Mouse (Mus musculus) liver, postnatal 0 days (tissue): ENCODE data around the gene Agap1. TPM values are rescaled to one million over a fixed set of nuclear protein-coding genes. Genes with fewer than 3 reads are reported as not detected.

Experiments
- ATAC-seq: fragments of 200-750 bp; cut with Nextera tagmentation; 2 replicates; pipeline ENCODE4 v1.8.0; 2017; ENCODE audit warnings: mild to moderate bottlenecking, moderate library complexity
- DNase-seq: peaks from one replicate; pipeline ENCODE4 v3.0.0-alpha.2; 2016
- H3K27ac ChIP-seq: fragments of 300-500 bp; sonication (generic); 2 replicates; pipeline ENCODE4 v1.5.1; 2014; ENCODE audit warnings: antibody characterized with exemption, moderate library complexity, mild to moderate bottlenecking, low read depth
- H3K27me3 ChIP-seq: fragments of 300-500 bp; sonication (generic); 2 replicates; pipeline ENCODE4 v1.6.1; 2014; ENCODE audit warnings: low read length, control low read depth, mixed read lengths; ENCODE audit not compliant: insufficient read depth
- H3K36me3 ChIP-seq: fragments of 300-500 bp; sonication (generic); replicated peaks from 2 replicates; pipeline ENCODE4 v1.6.1; 2014; ENCODE audit warnings: mild to moderate bottlenecking, control low read depth, low read length, moderate library complexity, mixed read lengths; ENCODE audit not compliant: insufficient read depth
- H3K4me1 ChIP-seq: fragments of 300-500 bp; sonication (generic); 2 replicates; pipeline ENCODE4 v1.6.1; 2014; ENCODE audit warnings: antibody characterized with exemption, mild to moderate bottlenecking, control low read depth; ENCODE audit not compliant: insufficient read depth
- H3K4me2 ChIP-seq: fragments of 300-500 bp; sonication (generic); 2 replicates; pipeline ENCODE4 v1.6.1; 2014; ENCODE audit warnings: low read depth, mild to moderate bottlenecking, low read length, moderate library complexity, mixed read lengths
- H3K4me3 ChIP-seq: fragments of 300-500 bp; sonication (generic); 2 replicates; pipeline ENCODE4 v1.5.1; 2014; ENCODE audit warnings: low read depth, low read length
- H3K9ac ChIP-seq: fragments of 300-500 bp; sonication (generic); replicated peaks from 2 replicates; pipeline ENCODE4 v1.6.1; 2014; ENCODE audit warnings: mild to moderate bottlenecking, moderate library complexity
- H3K9me3 ChIP-seq: fragments of 300-500 bp; sonication (generic); 2 replicates; pipeline ENCODE4 v1.6.1; 2016; ENCODE audit warnings: mild to moderate bottlenecking, control low read depth, low read length, mixed read lengths
- CTCF ChIP-seq: sonication (generic); IDR thresholded peaks from 2 replicates; pipeline ENCODE4 v1.5.1; 2016; ENCODE audit warnings: antibody characterized with exemption, low read depth
- EP300 ChIP-seq: IDR thresholded peaks from 2 replicates; pipeline ENCODE4 v1.6.1; 2016; ENCODE audit warnings: antibody characterized with exemption, low read depth, mild to moderate bottlenecking
- WGBS: fragments of 180-500 bp; shearing (Covaris S2); extraction: QIAGEN DNeasy Blood & Tissue Kit; methylation state at CpG from one replicate; pipeline ENCODE4 v1.1.7; 2014; ENCODE audit not compliant: insufficient replicate concordance; 5-methylcytosine and 5-hydroxymethylcytosine counted together
- polyA plus RNA-seq: library from polyadenylated mRNA; unstranded; fragments of >200 nt; fragmentation: Nextera tagmentation; extraction: Ambion mirVana; gene quantifications from 2 replicates; pipeline ENCODE4 v1.2.1, GENCODE M21; 2015

Agap1 gene
- polyA plus RNA-seq, 1 experiment from 2014 or later = 1.0 TPM

DNA sequence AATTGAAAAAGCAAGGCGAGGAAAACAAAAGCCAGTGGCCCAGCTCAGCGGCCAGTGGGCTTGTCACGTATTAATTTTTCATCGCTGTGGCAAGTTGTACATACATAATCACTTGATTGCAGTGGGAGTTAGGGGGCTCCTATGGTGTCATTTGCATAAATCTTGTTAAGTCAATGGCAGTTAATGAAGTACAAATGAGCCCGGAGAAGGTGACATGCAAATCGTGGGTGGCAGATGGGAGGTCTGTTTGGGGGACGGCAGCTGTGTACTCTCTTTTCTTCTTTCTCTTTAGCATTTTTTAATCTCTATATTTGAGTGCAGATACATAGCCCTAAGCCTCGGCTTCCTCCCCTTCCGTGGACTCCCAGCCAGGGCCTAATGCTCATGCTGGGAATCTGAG lies 220.1 kb downstream of the Agap1 start:
- H3K27me3 ChIP-seq = no peaks in the 10 kb centered on the region
- TF ChIP-seq EP300 (no peak), CTCF (no peak)
- 85% methylated on average over 9 of the region's 9 CpGs for WGBS

DNA sequence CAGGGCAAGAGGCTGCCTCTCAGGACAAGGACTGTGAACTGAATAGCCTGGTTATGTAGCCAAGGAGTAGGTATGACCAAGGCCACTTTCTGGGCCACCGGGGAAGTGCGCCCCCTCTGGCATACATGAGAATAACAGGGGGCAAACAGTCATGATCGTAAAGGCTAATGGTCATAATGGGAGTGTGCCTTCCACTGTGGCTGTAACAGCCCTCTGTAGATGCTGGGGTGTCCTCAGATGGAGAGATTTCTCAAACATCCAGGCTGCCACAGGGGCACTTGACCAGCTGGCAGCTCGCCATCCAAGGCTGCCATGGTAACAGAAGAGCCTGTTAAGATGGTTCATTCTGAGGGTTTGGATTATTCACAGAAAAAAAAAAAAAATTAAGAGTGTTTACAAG lies 221.8 kb downstream of the Agap1 start:
- Histone ChIP-seq H3K36me3 (peaks cover 17% of the 10 kb centered on the region), H3K27ac (no peak overlapping the region), H3K4me1 (no peaks in the 10 kb centered on the region), H3K9me3 (no peaks in the 10 kb centered on the region), H3K9ac (no peak overlapping the region), H3K27me3 (no peaks in the 10 kb centered on the region), H3K4me3 (no peak overlapping the region), H3K4me2 (no peak overlapping the region)
- DNase-seq (no peak), ATAC-seq (no peak)
- 79% methylated on average over 4 of the region's 4 CpGs for WGBS
- TF ChIP-seq CTCF (peak; percentile 64), EP300 (no peak)

More for the DNA sequence above, 220.1 kb downstream of the Agap1 start:
- Histone ChIP-seq H3K9me3 (no peaks in the 10 kb centered on the region), H3K4me3 (no peak overlapping the region), H3K36me3 (peaks cover 24% of the 10 kb centered on the region), H3K9ac (no peak overlapping the region), H3K4me1 (no peaks in the 10 kb centered on the region), H3K4me2 (no peak overlapping the region), H3K27ac (no peak overlapping the region)
- DNase-seq (no peak), ATAC-seq (no peak)

DNA sequence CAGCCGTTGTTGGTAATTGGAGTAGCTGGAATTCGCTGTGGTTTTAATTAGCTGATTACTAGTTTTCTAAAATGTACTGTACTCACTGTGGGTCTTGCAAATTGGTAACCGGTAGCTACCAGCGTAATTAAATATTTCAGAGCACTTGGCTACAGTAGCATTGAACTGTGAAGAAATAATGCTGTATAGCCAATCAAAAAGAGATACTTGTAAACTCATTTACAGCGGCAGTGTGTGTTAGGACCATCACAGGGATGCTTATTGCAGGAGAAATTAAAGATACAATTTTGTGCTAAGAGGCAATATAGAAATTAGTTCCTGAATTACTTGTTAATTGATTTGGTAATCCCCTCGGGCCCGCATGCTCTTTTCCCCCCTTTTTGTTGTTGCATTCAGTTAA lies 226.1 kb downstream of the Agap1 start:
- ATAC-seq = no peak
- H3K36me3 ChIP-seq = peaks cover 1% of the 10 kb centered on the region; the same call in 1 of the 2 replicates

DNA sequence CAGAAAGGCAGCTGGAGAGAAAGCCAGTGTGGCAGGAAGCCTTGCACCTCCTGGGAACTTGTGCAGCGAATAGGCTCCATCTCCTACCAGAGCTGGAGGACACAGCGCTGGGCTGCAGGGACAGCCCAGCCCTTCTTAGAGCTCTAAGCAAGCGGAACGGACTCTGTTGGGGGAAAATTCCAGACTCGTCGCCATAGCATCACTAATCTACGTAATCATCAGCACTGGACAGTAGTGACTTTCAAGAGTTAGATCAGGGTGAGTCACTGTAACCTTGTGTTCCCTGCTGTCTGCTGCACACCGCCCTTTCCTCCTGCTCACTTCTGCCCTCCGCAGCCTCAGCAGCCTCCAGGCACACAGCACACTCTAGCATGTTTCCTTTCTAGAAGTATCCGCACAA lies 234.3 kb downstream of the Agap1 start:
- no peak for TF ChIP-seq EP300
- TF ChIP-seq CTCF = no peak
- Histone ChIP-seq H3K36me3 (peaks cover 4% of the 10 kb centered on the region; the same call in 1 of the 2 replicates), H3K9me3 (no peaks in the 10 kb centered on the region), H3K27ac (no peak overlapping the region), H3K4me1 (peaks cover 3% of the 10 kb centered on the region; the same call in 1 of the 2 replicates), H3K27me3 (no peaks in the 10 kb centered on the region), H3K4me3 (no peak overlapping the region), H3K4me2 (no peak overlapping the region), H3K9ac (no peak overlapping the region)
- WGBS = 81% methylated on average over 10 of the region's 10 CpGs
- no peak for DNase-seq
- no peak for ATAC-seq

More for the DNA sequence above, 226.1 kb downstream of the Agap1 start:
- Histone ChIP-seq H3K27ac (no peak overlapping the region), H3K4me3 (no peak overlapping the region), H3K27me3 (no peaks in the 10 kb centered on the region), H3K9ac (no peak overlapping the region), H3K4me2 (no peak overlapping the region), H3K4me1 (no peaks in the 10 kb centered on the region), H3K9me3 (no peaks in the 10 kb centered on the region)
- TF ChIP-seq EP300 = no peak
- no peak for DNase-seq
- WGBS = 85% methylated on average over 7 of the region's 7 CpGs

DNA sequence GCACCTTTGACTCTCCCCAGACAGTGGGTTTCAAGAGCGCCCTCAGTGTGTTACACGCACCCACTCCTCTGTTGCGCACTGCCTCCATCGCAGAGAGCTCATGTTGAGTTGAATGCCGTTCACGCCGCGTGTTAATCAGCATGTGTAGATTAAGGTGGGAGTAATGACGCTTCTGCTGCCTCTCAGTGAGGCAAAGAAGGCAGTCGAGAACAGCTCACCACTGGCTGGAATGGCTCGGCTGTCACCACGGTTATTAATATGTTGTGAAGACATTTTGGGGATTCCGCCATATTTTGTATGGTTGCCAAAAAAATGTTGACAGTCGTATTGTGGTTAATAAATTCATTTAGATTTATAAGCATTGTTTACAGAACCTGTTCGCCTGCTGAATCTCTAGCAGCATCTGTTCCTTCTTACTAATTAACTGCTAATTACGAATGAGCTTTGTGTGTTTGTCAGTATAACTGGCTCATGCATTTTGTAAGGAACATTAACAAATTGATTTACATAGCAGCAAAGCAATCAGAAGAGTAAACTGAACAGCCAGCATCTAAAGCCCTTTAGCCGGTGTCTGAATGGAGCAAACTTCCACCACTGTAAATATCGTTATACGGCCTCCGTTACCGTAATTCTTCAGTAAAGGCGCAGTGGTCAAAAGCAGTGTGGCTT lies 235.1 kb downstream of the Agap1 start:
- 80% methylated on average over 22 of the region's 22 CpGs for WGBS
- no peak overlapping the region for H3K27ac ChIP-seq
- no peak for DNase-seq
- no peak overlapping the region for H3K9ac ChIP-seq
- peaks cover 4% of the 10 kb centered on the region; the same call in 1 of the 2 replicates for H3K36me3 ChIP-seq
- no peak overlapping the region for H3K4me2 ChIP-seq
- TF ChIP-seq EP300 (no peak), CTCF (no peak)
- H3K9me3 ChIP-seq = no peaks in the 10 kb centered on the region
- peaks cover 3% of the 10 kb centered on the region; the same call in 1 of the 2 replicates for H3K4me1 ChIP-seq
- no peak for ATAC-seq
- H3K27me3 ChIP-seq = no peaks in the 10 kb centered on the region
- H3K4me3 ChIP-seq = no peak overlapping the region

DNA sequence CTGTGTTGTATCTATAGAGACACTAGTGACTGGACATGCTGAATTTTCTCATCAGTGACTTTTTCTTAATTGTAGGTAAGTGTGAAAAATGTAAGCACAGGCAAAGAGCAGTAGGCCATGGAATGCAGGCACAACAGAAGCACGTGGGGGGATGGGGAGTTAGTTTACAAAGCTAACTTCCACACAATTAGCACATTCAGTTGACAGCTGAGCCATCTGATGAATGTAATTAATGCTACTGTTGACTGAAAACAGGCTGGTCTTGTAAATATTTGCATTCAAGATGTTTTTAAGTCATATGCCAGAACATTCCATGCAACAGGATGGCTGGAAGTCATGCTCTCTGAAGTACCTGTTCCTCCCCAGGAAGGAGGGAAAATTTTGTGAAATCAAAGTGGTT lies 236.5 kb downstream of the Agap1 start:
- no peak for ATAC-seq
- Histone ChIP-seq H3K27me3 (no peaks in the 10 kb centered on the region), H3K9me3 (no peaks in the 10 kb centered on the region), H3K4me3 (no peak overlapping the region), H3K9ac (no peak overlapping the region), H3K27ac (no peak overlapping the region), H3K36me3 (no peaks in the 10 kb centered on the region; the same call in 1 of the 2 replicates), H3K4me2 (no peak overlapping the region), H3K4me1 (peaks cover 3% of the 10 kb centered on the region; the same call in 1 of the 2 replicates)
- 53% methylated on average over 1 of the region's 1 CpGs for WGBS
- no peak for TF ChIP-seq CTCF
- no peak for TF ChIP-seq EP300
- no peak for DNase-seq
